Mouse (Mus musculus) midbrain, embryonic 14.5 days (tissue): ENCODE results near the gene Mrps35. TPM values are rescaled to one million over a fixed set of nuclear protein-coding genes. Genes with fewer than 3 reads are reported as not detected.

Experiments
- ATAC-seq: fragments of 200-750 bp; cut with Nextera tagmentation; 2 replicates; pipeline ENCODE4 v1.8.0; 2017; ENCODE audit warnings: moderate number of reproducible peaks, moderate library complexity; ENCODE audit not compliant: low FRiP score, low TSS enrichment
- DNase-seq: peaks from one replicate; pipeline ENCODE4 v3.0.0-alpha.2; 2015
- H3K27ac ChIP-seq: fragments of 300-500 bp; sonication (generic); replicated peaks from 2 replicates; pipeline ENCODE4 v1.5.1; 2014; ENCODE audit warnings: mild to moderate bottlenecking, low read depth, low read length, moderate library complexity
- H3K27me3 ChIP-seq: fragments of 300-500 bp; sonication (generic); 2 replicates; pipeline ENCODE4 v1.6.1; 2014; ENCODE audit warnings: low read length, control low read depth, mixed read lengths; ENCODE audit not compliant: control insufficient read depth, insufficient read depth
- H3K36me3 ChIP-seq: fragments of 300-500 bp; sonication (generic); 2 replicates; pipeline ENCODE4 v1.6.1; 2014; ENCODE audit warnings: low read length, control low read depth; ENCODE audit not compliant: control insufficient read depth, insufficient read depth
- H3K4me1 ChIP-seq: fragments of 300-500 bp; sonication (generic); 2 replicates; pipeline ENCODE4 v1.6.1; 2014; ENCODE audit warnings: mild to moderate bottlenecking, antibody characterized with exemption, low read length, control low read depth; ENCODE audit not compliant: control insufficient read depth, insufficient read depth
- H3K4me2 ChIP-seq: fragments of 300-500 bp; sonication (generic); 2 replicates; pipeline ENCODE4 v1.6.1; 2014; ENCODE audit warnings: mild to moderate bottlenecking, low read length, moderate library complexity
- H3K4me3 ChIP-seq: fragments of 300-500 bp; sonication (generic); replicated peaks from 2 replicates; pipeline ENCODE4 v1.5.1; 2014; ENCODE audit warnings: low read depth, low read length
- H3K9ac ChIP-seq: fragments of 300-500 bp; sonication (generic); replicated peaks from 2 replicates; pipeline ENCODE4 v1.6.1; 2014; ENCODE audit warnings: mild to moderate bottlenecking, low read length, moderate library complexity
- H3K9me3 ChIP-seq: fragments of 300-500 bp; sonication (generic); 2 replicates; pipeline ENCODE4 v1.6.1; 2016; ENCODE audit warnings: low read length, control low read depth, mixed read lengths; ENCODE audit not compliant: control insufficient read depth
- WGBS: fragments of 180-500 bp; shearing (Covaris S2); extraction: QIAGEN DNeasy Blood & Tissue Kit; methylation state at CpG from one replicate; pipeline ENCODE4 v1.1.7; 2014; 5-methylcytosine and 5-hydroxymethylcytosine counted together
- polyA plus RNA-seq: library from polyadenylated mRNA; unstranded; fragments of >200 nt; fragmentation: Nextera tagmentation; extraction: Ambion mirVana; gene quantifications from 2 replicates; pipeline ENCODE4 v1.2.1, GENCODE M21; 2014

Gene Mrps35
- polyA plus RNA-seq, 1 experiment from 2014 or later: 72.1 TPM

GRCm38 (mm10) chr6:147010358-147010757 lies 32.2 kb upstream of the Mrps35 start:
- Histone ChIP-seq H3K9ac (no peak overlapping the region), H3K36me3 (no peaks in the 10 kb centered on the region), H3K27ac (no peak overlapping the region), H3K4me2 (no peak overlapping the region), H3K27me3 (no peaks in the 10 kb centered on the region), H3K4me1 (no peaks in the 10 kb centered on the region), H3K4me3 (no peak overlapping the region), H3K9me3 (no peaks in the 10 kb centered on the region)
- ATAC-seq (no peak), DNase-seq (no peak)
- WGBS: 95% methylated on average over 6 of the region's 6 CpGs

GRCm38 (mm10) chr6:147010811-147011520 lies 31.6 kb upstream of the Mrps35 start:
- Histone ChIP-seq H3K4me2 (no peak overlapping the region), H3K4me3 (no peak overlapping the region), H3K9ac (no peak overlapping the region), H3K4me1 (no peaks in the 10 kb centered on the region), H3K9me3 (no peaks in the 10 kb centered on the region), H3K36me3 (no peaks in the 10 kb centered on the region), H3K27ac (no peak overlapping the region), H3K27me3 (no peaks in the 10 kb centered on the region)
- DNase-seq (no peak), ATAC-seq (no peak)
- 94% methylated on average over 15 of the region's 15 CpGs for WGBS

- no peaks in the 10 kb centered on the region for H3K27me3 ChIP-seq
- H3K9ac ChIP-seq: no peak overlapping the region
- WGBS: 74% methylated on average over 6 of the region's 6 CpGs
- H3K9me3 ChIP-seq: no peaks in the 10 kb centered on the region
- no peaks in the 10 kb centered on the region for H3K36me3 ChIP-seq
- no peaks in the 10 kb centered on the region for H3K4me1 ChIP-seq
- no peak overlapping the region for H3K27ac ChIP-seq
- ATAC-seq (no peak), DNase-seq (no peak)
- H3K4me2 ChIP-seq: no peak overlapping the region
- no peak overlapping the region for H3K4me3 ChIP-seq
Observed at GRCm38 (mm10) chr6:147011555-147011954, 31.0 kb upstream of the Mrps35 start.

GRCm38 (mm10) chr6:147011977-147012376 lies 30.6 kb upstream of the Mrps35 start:
- WGBS: 89% methylated on average over 6 of the region's 6 CpGs
- H3K4me2 ChIP-seq: no peak overlapping the region
- no peaks in the 10 kb centered on the region for H3K27me3 ChIP-seq
- no peak overlapping the region for H3K4me3 ChIP-seq
- ATAC-seq: no peak
- H3K9ac ChIP-seq: no peak overlapping the region
- H3K36me3 ChIP-seq: no peaks in the 10 kb centered on the region
- no peaks in the 10 kb centered on the region for H3K4me1 ChIP-seq
- no peaks in the 10 kb centered on the region for H3K9me3 ChIP-seq
- DNase-seq: no peak
- no peak overlapping the region for H3K27ac ChIP-seq

GRCm38 (mm10) chr6:147013546-147013945 lies 29.0 kb upstream of the Mrps35 start:
- H3K36me3 ChIP-seq: no peaks in the 10 kb centered on the region
- no peak overlapping the region for H3K9ac ChIP-seq
- WGBS: 77% methylated on average over 1 of the region's 1 CpGs
- H3K4me1 ChIP-seq: no peaks in the 10 kb centered on the region
- no peaks in the 10 kb centered on the region for H3K27me3 ChIP-seq
- no peak for DNase-seq
- H3K9me3 ChIP-seq: no peaks in the 10 kb centered on the region
- no peak overlapping the region for H3K27ac ChIP-seq
- no peak overlapping the region for H3K4me2 ChIP-seq
- no peak for ATAC-seq
- no peak overlapping the region for H3K4me3 ChIP-seq

- DNase-seq (no peak), ATAC-seq (no peak)
- H3K27me3 ChIP-seq: no peaks in the 10 kb centered on the region
- WGBS: 88% methylated on average over 4 of the region's 4 CpGs
- no peaks in the 10 kb centered on the region for H3K9me3 ChIP-seq
- H3K4me3 ChIP-seq: no peak overlapping the region
- no peaks in the 10 kb centered on the region for H3K4me1 ChIP-seq
- no peak overlapping the region for H3K27ac ChIP-seq
- H3K4me2 ChIP-seq: no peak overlapping the region
- no peaks in the 10 kb centered on the region; the same call in 1 of the 2 replicates for H3K36me3 ChIP-seq
- no peak overlapping the region for H3K9ac ChIP-seq
Observed at GRCm38 (mm10) chr6:147017906-147018305, 24.7 kb upstream of the Mrps35 start.

GRCm38 (mm10) chr6:147018364-147018763 lies 24.2 kb upstream of the Mrps35 start:
- Histone ChIP-seq H3K9me3 (no peaks in the 10 kb centered on the region), H3K4me2 (no peak overlapping the region), H3K36me3 (no peaks in the 10 kb centered on the region; the same call in 1 of the 2 replicates), H3K27me3 (no peaks in the 10 kb centered on the region), H3K27ac (no peak overlapping the region), H3K4me1 (no peaks in the 10 kb centered on the region), H3K4me3 (no peak overlapping the region), H3K9ac (no peak overlapping the region)
- DNase-seq (no peak), ATAC-seq (no peak)
- WGBS: 93% methylated on average over 5 of the region's 5 CpGs

- Histone ChIP-seq H3K9me3 (no peaks in the 10 kb centered on the region), H3K36me3 (no peaks in the 10 kb centered on the region; the same call in 1 of the 2 replicates), H3K27ac (no peak overlapping the region), H3K4me1 (no peaks in the 10 kb centered on the region), H3K4me3 (no peak overlapping the region), H3K4me2 (no peak overlapping the region), H3K9ac (no peak overlapping the region), H3K27me3 (no peaks in the 10 kb centered on the region)
- no peak for ATAC-seq
- DNase-seq: no peak
- 96% methylated on average over 5 of the region's 5 CpGs for WGBS
Observed at GRCm38 (mm10) chr6:147021181-147021580, 21.4 kb upstream of the Mrps35 start.

- Histone ChIP-seq H3K4me1 (no peaks in the 10 kb centered on the region), H3K36me3 (no peaks in the 10 kb centered on the region; the same call in 1 of the 2 replicates), H3K27ac (no peak overlapping the region), H3K9ac (no peak overlapping the region), H3K4me3 (no peak overlapping the region), H3K4me2 (no peak overlapping the region), H3K9me3 (no peaks in the 10 kb centered on the region), H3K27me3 (no peaks in the 10 kb centered on the region)
- 86% methylated on average over 16 of the region's 16 CpGs for WGBS
- ATAC-seq: no peak
- DNase-seq: no peak
Observed at GRCm38 (mm10) chr6:147022375-147023132, 20.0 kb upstream of the Mrps35 start.
